In the genomic region with DNA sequence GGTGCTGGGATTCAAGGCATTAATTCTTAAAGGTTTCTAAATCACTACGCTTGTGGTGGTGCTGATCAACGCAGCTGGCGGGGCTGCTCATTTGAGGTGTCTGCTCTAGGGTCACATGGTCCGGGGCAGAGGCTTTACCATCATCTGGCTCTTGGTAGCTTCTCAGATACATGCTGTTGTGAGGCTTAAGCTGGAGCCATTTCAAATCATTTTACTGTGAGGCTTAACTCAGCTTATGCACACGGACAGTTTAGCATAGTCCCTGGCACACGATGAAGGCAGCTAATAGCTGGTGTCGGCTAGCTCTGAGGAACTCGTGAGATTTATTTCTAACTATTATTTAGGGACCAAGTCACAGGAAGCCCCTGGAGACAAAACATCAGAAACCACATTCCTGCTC, we compare ENCODE assay signal across 18 mouse cellular contexts.
DNase-seq lines count a peak whose midpoint lies in the region; ATAC-seq lines count a peak whose summit lies in the region.
"Had no signal": no experiment of that assay in that cellular context is flagged by ENCODE, and none has a peak within 500 bp of the region (broad histone marks: within the 10 kb centered on the region; RNA-seq: fewer than 3 reads in every experiment).

No protein-coding gene starts in this region.

- intact Hi-C loops in left cerebral cortex, postnatal 4 days (cut with DNase I) = no loop called here

- H3K36me3 ChIP-seq in forebrain, embryonic 15.5 days = peaks cover 2% of the 10 kb centered on the region; the same call in 1 of the 2 replicates
- peaks cover 3% of the 10 kb centered on the region for H3K36me3 ChIP-seq in neural tube, embryonic 12.5 days
- H3K36me3 ChIP-seq: heart, embryonic 12.5 days; limb, embryonic 15.5 days had no signal

- no peaks in the 10 kb centered on the region for H3K27me3 ChIP-seq in forebrain, embryonic 15.5 days
- no peaks in the 10 kb centered on the region for H3K27me3 ChIP-seq in neural tube, embryonic 12.5 days (replicated peaks)
- H3K27me3 ChIP-seq: heart, embryonic 12.5 days; limb, embryonic 15.5 days had no signal

- 0 out of 2 replicates have a peak, but pooled peaks cover under 1% of the 10 kb centered on the region for H3K9me3 ChIP-seq in forebrain, embryonic 15.5 days
- 0 out of 2 replicates have a peak, but pooled peaks cover 4% of the 10 kb centered on the region for H3K9me3 ChIP-seq in neural tube, embryonic 12.5 days
- H3K9me3 ChIP-seq: limb, embryonic 15.5 days had no signal

- 0 out of 2 replicates have a peak, but pooled peaks have one; percentile 18 for ATAC-seq in forebrain, embryonic 15.5 days (replicated peaks)
- 0 out of 2 replicates have a peak, but pooled peaks have one; percentile 46 for ATAC-seq in neural tube, embryonic 12.5 days (ENCODE audit: low FRiP score, low read depth)
- ATAC-seq: CD4-positive, CD25-positive, alpha-beta regulatory T cell, adult 4 months had no signal

- H3K9ac ChIP-seq in forebrain, embryonic 15.5 days (replicated peaks) = no peak overlapping the region
- H3K9ac ChIP-seq in neural tube, embryonic 12.5 days = no peak overlapping the region
- H3K9ac ChIP-seq: heart, embryonic 12.5 days; limb, embryonic 15.5 days had no signal

- H3K27ac ChIP-seq in forebrain, embryonic 15.5 days (replicated peaks) = peak overlapping the region; percentile 71
- H3K27ac ChIP-seq in neural tube, embryonic 12.5 days = peak overlapping the region; percentile 22; the same call in 1 of the 2 replicates
- H3K27ac ChIP-seq: left cerebral cortex, adult 2 months; limb, embryonic 15.5 days; macrophage had no signal

- H3K4me3 ChIP-seq in forebrain, embryonic 15.5 days = no peak overlapping the region
- no peak overlapping the region for H3K4me3 ChIP-seq in neural tube, embryonic 12.5 days
- H3K4me3 ChIP-seq: heart, embryonic 12.5 days; left cerebral cortex, adult 2 months; limb, embryonic 15.5 days had no signal

- WGBS in forebrain, embryonic 15.5 days = 34% methylated on average over 8 of the region's 8 CpGs
- WGBS in neural tube, embryonic 12.5 days = 53% methylated on average over 8 of the region's 8 CpGs

- H3K4me1 ChIP-seq in forebrain, embryonic 15.5 days = peaks cover 60% of the 10 kb centered on the region
- peaks cover 41% of the 10 kb centered on the region for H3K4me1 ChIP-seq in neural tube, embryonic 12.5 days
- H3K4me1 ChIP-seq: limb, embryonic 15.5 days had no signal

- no peak overlapping the region for H3K4me2 ChIP-seq in forebrain, embryonic 15.5 days (replicated peaks)
- no peak overlapping the region for H3K4me2 ChIP-seq in neural tube, embryonic 12.5 days (replicated peaks)
- H3K4me2 ChIP-seq: heart, embryonic 12.5 days; limb, embryonic 15.5 days had no signal

- DNase-seq in left cerebral cortex, postnatal 4 days = peak; percentile 39
- no peak for DNase-seq in left cerebral cortex, adult 11 months (ENCODE audit: low spot score)
- peak; percentile 6 for DNase-seq in gonadal fat pad, adult 2 months (ENCODE audit: low read depth)
- no peak for DNase-seq in kidney, postnatal 14 days
- no peak for DNase-seq in urinary bladder, postnatal 14 days (ENCODE audit: low spot score)
- DNase-seq: adrenal gland, adult 8-10 months; cerebellum, adult 9-10 months; embryo, embryonic 11 days; gastrocnemius, postnatal 36 days; kidney, adult 8-10 months; thymus, adult 2 months had no signal

Comparison
In these comparisons a context has a peak if more than half of its experiments do, and no peak if none do; other contexts are left out.
1. DNase-seq: peak in left cerebral cortex, postnatal 4 days (single experiment) and gonadal fat pad, adult 2 months (single experiment); none in left cerebral cortex, adult 11 months (single experiment), kidney, postnatal 14 days (single experiment) and urinary bladder, postnatal 14 days (single experiment).